Mouse (Mus musculus): ENCODE results near the gene Vmn1r199.

DNA sequence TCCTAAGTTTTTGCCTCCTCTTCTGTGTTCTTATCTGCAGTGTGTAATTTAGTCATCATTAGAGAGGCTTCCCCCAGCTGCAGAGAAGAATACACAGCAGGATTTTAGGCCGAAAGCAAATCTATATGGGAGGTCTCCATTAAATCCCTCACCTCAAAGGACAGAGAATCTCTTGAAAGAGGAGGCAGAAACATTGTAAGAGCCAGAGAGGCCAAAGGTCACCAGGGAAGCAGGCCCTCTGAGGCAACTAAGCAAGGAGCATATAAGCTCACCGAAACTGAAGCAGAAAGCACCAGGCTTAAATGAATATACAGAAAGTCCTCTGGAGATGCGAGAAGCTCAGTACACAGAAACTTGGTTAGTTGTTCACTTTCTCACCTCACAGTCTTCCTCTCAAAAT is 10.5 kb downstream of the Vmn1r199 start, which contains the start of gene Vmn1r200:
- TF ChIP-seq CTCF (IDR thresholded peaks at IDR 0.05; ENCODE audit: low read depth) (no peak), EP300 (optimal IDR thresholded peaks at IDR 0.05) (no peak)
